Mouse (Mus musculus) liver, embryonic 14.5 days (tissue): ENCODE measurements at regions not wholly inside any gene's neighbourhood (a gene's known extent, or its start where the extent isn't known, plus 50 kb on each side); places are given as distances from the start of the nearest gene placed in this dataset.

ENCODE experiments used
- CTCF ChIP-seq: IDR thresholded peaks from 2 replicates; pipeline ENCODE4 v1.5.1; 2016; ENCODE audit warnings: antibody characterized with exemption, low read depth, control low read depth
- EP300 ChIP-seq: IDR thresholded peaks from 2 replicates; pipeline ENCODE4 v1.6.1; 2016; ENCODE audit warnings: antibody characterized with exemption, low read depth

GRCm38 (mm10) chr9:85112928-85113327 lies 199.6 kb upstream of the Gm11114 start:
- TF ChIP-seq CTCF (no peak), EP300 (no peak)
